Mouse (Mus musculus) stomach, embryonic 16.5 days (tissue): ENCODE measurements around the gene Abcb8. TPM values are rescaled to one million over a fixed set of nuclear protein-coding genes. Genes with fewer than 3 reads are reported as not detected.

Source experiments
- ATAC-seq: fragments of 200-750 bp; cut with Nextera tagmentation; 2 replicates; pipeline ENCODE4 v1.8.0; 2017; ENCODE audit warnings: moderate number of reproducible peaks, moderate TSS enrichment; ENCODE audit not compliant: insufficient read depth, low FRiP score
- H3K27ac ChIP-seq: fragments of 300-500 bp; sonication (generic); 2 replicates; pipeline ENCODE4 v1.5.1; 2014; ENCODE audit warnings: low read length
- H3K27me3 ChIP-seq: fragments of 300-500 bp; sonication (generic); 2 replicates; pipeline ENCODE4 v1.6.1; 2014; ENCODE audit warnings: low read length, control low read depth, mixed read lengths; ENCODE audit not compliant: control insufficient read depth, insufficient read depth
- H3K36me3 ChIP-seq: fragments of 300-500 bp; sonication (generic); 2 replicates; pipeline ENCODE4 v1.6.1; 2014; ENCODE audit warnings: low read length; ENCODE audit not compliant: control insufficient read depth, insufficient read depth
- H3K4me1 ChIP-seq: fragments of 300-500 bp; sonication (generic); 2 replicates; pipeline ENCODE4 v1.6.1; 2014; ENCODE audit warnings: low read length, control low read depth, mixed read lengths; ENCODE audit not compliant: control insufficient read depth, insufficient read depth
- H3K4me2 ChIP-seq: fragments of 300-500 bp; sonication (generic); 2 replicates; pipeline ENCODE4 v1.6.1; 2014; ENCODE audit warnings: low read depth, low read length, mixed read lengths
- H3K4me3 ChIP-seq: fragments of 300-500 bp; sonication (generic); replicated peaks from 2 replicates; pipeline ENCODE4 v1.5.1; 2014; ENCODE audit warnings: mild to moderate bottlenecking, low read length
- H3K9ac ChIP-seq: fragments of 300-500 bp; sonication (generic); 2 replicates; pipeline ENCODE4 v1.6.1; 2014; ENCODE audit warnings: low read length
- H3K9me3 ChIP-seq: fragments of 300-500 bp; sonication (generic); replicated peaks from 2 replicates; pipeline ENCODE4 v1.6.1; 2016; ENCODE audit warnings: low read length, control low read depth; ENCODE audit not compliant: control insufficient read depth
- WGBS: fragments of 180-500 bp; shearing (Covaris S2); extraction: QIAGEN DNeasy Blood & Tissue Kit; methylation state at CpG from one replicate; pipeline ENCODE4 v1.1.7; 2014; 5-methylcytosine and 5-hydroxymethylcytosine counted together
- polyA plus RNA-seq: library from polyadenylated mRNA; unstranded; fragments of >200 nt; fragmentation: Nextera tagmentation; extraction: Ambion mirVana; gene quantifications from 2 replicates; pipeline ENCODE4 v1.2.1, GENCODE M21; 2015

Abcb8 gene
- polyA plus RNA-seq, 1 experiment from 2014 or later, result 48.4 TPM

DNA sequence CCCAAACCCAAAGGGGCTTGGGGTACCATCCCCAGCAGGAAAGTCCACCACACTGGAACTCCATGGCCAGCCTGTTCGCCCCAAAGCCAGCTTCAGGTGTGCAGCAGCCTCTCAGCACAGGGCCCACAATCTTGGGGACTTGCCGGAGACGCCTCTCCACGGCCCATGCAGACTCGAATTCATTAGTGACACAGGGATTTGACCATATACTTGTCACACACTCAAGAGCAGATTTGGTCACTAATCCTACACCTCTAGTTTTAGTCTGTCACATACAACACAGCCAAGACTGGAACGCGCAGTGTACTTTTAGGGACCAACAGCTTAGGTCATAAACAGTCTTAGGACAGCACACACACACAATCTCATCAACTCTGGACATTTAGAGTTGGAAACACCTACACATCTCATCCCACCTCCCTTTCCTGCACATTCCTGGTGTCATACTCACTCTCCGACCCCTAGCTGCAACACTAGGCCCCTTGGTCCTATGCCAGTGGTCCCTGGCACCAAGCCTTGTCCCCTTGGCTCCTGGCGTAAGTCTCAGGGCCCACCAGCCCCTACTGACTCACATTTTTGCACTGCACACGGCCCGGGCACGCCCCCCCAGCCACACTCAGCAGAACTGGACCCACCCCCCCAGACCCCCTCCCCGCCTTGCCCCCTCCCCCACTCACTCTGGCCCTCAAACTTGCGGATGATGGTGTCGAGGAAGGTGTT lies 42.8 kb upstream of the Abcb8 start:
- Histone ChIP-seq H3K4me2 (peak overlapping the region; percentile 94), H3K4me3 (peak overlapping the region; percentile 70), H3K9me3 (no peaks in the 10 kb centered on the region), H3K36me3 (no peaks in the 10 kb centered on the region), H3K9ac (peak overlapping the region; percentile 88), H3K27ac (peak overlapping the region; percentile 69), H3K4me1 (peaks cover 47% of the 10 kb centered on the region), H3K27me3 (peaks cover 9% of the 10 kb centered on the region; the same call in 1 of the 2 replicates)
- 32% methylated on average over 15 of the region's 15 CpGs for WGBS
- ATAC-seq, result no peak

DNA sequence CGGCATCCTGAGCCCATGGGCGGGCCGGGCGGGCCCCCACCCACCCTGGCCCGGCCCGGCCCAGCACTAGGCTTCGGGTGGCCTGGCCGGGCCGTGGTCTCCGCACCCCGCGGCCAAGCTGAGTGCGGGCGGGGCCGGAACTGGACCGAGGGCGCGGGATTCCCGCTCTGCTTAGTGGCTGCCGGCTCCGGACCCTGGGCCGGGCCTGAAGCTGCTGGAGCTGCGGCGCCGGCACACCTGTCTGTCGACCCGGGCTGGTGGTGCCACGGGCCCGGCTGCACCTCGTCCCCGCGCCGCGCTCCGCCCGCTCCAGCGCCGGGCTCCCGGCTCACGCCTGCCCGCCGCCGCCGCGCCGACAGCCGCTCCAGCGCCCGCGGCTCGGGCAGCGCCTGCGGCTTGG lies 42.2 kb upstream of the Abcb8 start, which contains the start of gene Kcnh2:
Kcnh2 (minus strand) TSS at position 327 of the 400 bp plus-strand sequence.
- H3K27ac ChIP-seq, result peak within 1 kb of the TSS; percentile 96
- H3K4me2 ChIP-seq, result peak within 1 kb of the TSS; percentile 94
- peaks cover 9% of the 10 kb centered on the region; the same call in 1 of the 2 replicates for H3K27me3 ChIP-seq
- WGBS, result 2% methylated on average over 36 of the region's 53 CpGs
- no peaks in the 10 kb centered on the region for H3K9me3 ChIP-seq
- H3K4me1 ChIP-seq, result peaks cover 47% of the 10 kb centered on the region
- H3K4me3 ChIP-seq, result peak within 1 kb of the TSS; percentile 70
- ATAC-seq, result peak; percentile 19; the same call in 1 of the 2 replicates
- peak within 1 kb of the TSS; percentile 88 for H3K9ac ChIP-seq
- no peaks in the 10 kb centered on the region for H3K36me3 ChIP-seq

DNA sequence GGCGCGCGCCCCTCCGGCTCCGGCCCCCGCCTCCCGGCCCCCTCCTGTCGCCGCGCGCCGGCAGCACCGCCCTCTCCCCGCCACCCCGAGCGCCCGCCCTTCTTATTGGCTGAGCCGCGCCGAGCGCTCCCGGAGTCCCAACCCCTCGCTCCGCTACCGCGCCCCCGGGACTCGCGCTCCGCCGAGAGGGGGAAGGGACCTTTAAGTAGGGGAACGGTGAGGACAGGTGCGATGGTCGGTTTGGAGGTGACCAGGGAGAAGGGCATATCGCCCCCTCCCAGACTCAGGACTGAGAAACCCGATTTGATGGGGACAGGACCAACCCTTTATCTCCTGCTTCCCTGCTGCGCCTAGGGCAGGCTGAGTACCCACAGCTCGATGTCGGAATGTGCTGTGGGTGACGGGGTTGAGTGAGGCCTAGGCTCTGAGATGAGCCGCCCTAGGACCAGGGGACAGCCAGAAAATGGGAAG lies 41.7 kb upstream of the Abcb8 start:
- H3K9me3 ChIP-seq, result no peaks in the 10 kb centered on the region
- H3K4me2 ChIP-seq, result peak overlapping the region; percentile 94
- peak overlapping the region; percentile 96 for H3K27ac ChIP-seq
- WGBS, result under 1% methylated on average over 41 of the region's 41 CpGs
- H3K9ac ChIP-seq, result peak overlapping the region; percentile 88
- peaks cover 47% of the 10 kb centered on the region for H3K4me1 ChIP-seq
- H3K4me3 ChIP-seq, result peak overlapping the region; percentile 70
- H3K27me3 ChIP-seq, result peaks cover 9% of the 10 kb centered on the region; the same call in 1 of the 2 replicates
- ATAC-seq, result peak; percentile 85
- H3K36me3 ChIP-seq, result no peaks in the 10 kb centered on the region

DNA sequence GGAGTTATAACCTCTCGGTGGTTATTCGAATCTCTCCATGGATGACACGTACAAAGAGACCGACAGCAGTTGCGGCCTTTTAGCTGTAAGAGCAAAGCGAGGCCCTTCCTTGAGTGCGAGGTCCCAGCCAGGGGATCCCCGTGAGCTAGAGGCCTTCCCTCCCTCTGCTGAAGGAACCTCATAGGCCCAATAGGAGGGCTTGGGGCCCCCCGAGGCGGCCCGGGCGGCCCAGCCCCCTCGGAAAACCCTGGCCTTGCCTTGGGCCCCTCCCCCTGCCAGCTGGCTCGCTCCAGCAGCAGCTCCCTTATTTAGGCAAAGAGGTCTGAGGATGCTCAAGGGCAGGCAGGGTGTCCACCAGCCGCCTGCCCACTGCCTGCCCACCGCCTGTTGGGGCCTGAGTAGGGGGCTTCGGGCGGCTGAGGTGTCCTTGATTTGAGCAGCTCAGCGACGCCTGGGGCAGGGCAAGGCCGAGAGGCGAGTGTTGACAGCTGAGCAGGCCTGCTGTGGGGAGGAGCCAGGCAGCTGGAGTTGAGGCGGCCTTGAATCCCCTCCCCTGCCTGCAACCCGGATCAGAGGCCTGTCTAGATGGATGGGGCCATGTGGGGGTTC lies 41.1 kb upstream of the Abcb8 start:
- no peaks in the 10 kb centered on the region for H3K9me3 ChIP-seq
- peak; percentile 80 for ATAC-seq
- H3K4me2 ChIP-seq, result peak overlapping the region; percentile 94
- peak overlapping the region; percentile 68 for H3K9ac ChIP-seq
- H3K27me3 ChIP-seq, result peaks cover 9% of the 10 kb centered on the region; the same call in 1 of the 2 replicates
- no peaks in the 10 kb centered on the region for H3K36me3 ChIP-seq
- 2% methylated on average over 24 of the region's 24 CpGs for WGBS
- peak overlapping the region; percentile 96 for H3K27ac ChIP-seq
- peaks cover 46% of the 10 kb centered on the region for H3K4me1 ChIP-seq
- peak overlapping the region; percentile 70 for H3K4me3 ChIP-seq

DNA sequence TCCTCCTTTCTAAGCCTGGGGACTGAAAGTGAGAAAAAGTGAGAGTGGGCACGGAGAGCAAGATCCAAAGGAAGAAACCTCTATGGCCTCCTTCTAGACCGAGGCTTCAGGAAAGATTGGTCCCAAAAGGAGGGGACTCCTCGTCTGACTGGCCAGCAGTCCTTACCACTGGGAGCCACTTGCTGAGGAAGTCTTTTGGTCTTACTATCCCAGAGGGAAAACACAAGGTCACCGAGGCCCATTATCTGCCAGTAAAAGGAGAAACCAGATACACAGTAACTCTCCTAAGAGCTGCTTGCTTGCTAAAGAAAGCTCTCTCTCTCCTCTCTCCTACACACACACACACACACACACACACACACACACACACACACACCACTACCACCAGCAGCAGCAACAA lies 40.1 kb upstream of the Abcb8 start:
- Histone ChIP-seq H3K4me3 (no peak overlapping the region), H3K27ac (peak overlapping the region; percentile 96), H3K9ac (peak overlapping the region; percentile 68; the same call in 1 of the 2 replicates), H3K4me1 (peaks cover 38% of the 10 kb centered on the region), H3K36me3 (no peaks in the 10 kb centered on the region), H3K9me3 (no peaks in the 10 kb centered on the region), H3K27me3 (peaks cover 9% of the 10 kb centered on the region; the same call in 1 of the 2 replicates), H3K4me2 (peak overlapping the region; percentile 94; the same call in 1 of the 2 replicates)
- 41% methylated on average over 4 of the region's 4 CpGs for WGBS
- ATAC-seq, result no peak

DNA sequence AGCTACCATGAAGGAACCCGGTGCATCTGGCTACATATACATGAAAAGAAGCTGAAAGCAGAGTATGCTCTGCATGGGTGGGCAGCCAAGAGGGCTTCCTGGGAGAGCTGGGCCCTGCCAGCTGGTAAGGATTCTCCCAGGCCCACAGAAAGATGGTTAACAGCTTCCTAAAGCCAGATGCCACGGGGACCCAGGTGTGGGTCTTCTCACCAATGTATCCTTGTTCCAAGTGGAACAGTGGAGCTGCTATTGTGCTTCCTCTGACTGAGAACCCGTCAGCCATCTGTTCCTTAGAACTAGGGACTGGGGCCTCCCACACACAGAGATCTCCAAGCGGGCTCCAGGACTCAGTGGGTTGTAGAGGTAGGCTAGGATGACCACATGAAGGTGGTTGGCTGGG lies 36.7 kb upstream of the Abcb8 start:
- ATAC-seq, result no peak
- H3K4me2 ChIP-seq, result no peak overlapping the region
- WGBS, result 44% methylated on average over 4 of the region's 4 CpGs
- H3K4me3 ChIP-seq, result no peak overlapping the region
- no peak overlapping the region for H3K27ac ChIP-seq
- no peaks in the 10 kb centered on the region for H3K9me3 ChIP-seq
- no peaks in the 10 kb centered on the region for H3K36me3 ChIP-seq
- H3K27me3 ChIP-seq, result 0 out of 2 replicates have a peak, but pooled peaks cover 3% of the 10 kb centered on the region
- peaks cover 23% of the 10 kb centered on the region for H3K4me1 ChIP-seq
- H3K9ac ChIP-seq, result no peak overlapping the region

DNA sequence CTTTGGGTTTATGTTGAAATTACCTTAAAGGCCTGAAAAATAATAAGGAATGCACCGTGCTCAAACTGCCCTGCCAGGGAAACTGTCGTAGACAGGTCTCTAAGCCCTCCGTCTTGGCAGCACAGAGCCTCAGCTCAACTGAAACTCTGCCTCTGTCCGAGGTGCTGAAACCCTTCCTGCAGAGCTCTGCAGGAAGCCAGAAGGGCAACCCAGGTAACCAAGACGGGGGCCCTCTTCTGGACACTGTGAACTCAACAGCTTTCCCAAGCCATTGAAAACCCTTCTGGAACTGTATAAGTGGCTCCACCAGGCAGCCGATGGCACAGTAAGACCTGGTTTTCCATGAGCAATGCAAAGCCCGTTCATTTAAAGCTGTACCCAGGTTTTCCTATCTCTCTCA lies 36.0 kb upstream of the Abcb8 start:
- Histone ChIP-seq H3K4me1 (peaks cover 16% of the 10 kb centered on the region), H3K4me2 (no peak overlapping the region), H3K4me3 (no peak overlapping the region), H3K9me3 (no peaks in the 10 kb centered on the region), H3K27ac (no peak overlapping the region), H3K9ac (no peak overlapping the region), H3K27me3 (0 out of 2 replicates have a peak, but pooled peaks cover 1% of the 10 kb centered on the region), H3K36me3 (no peaks in the 10 kb centered on the region)
- 6% methylated on average over 7 of the region's 7 CpGs for WGBS
- 0 out of 2 replicates have a peak, but pooled peaks have one; percentile 41 for ATAC-seq

DNA sequence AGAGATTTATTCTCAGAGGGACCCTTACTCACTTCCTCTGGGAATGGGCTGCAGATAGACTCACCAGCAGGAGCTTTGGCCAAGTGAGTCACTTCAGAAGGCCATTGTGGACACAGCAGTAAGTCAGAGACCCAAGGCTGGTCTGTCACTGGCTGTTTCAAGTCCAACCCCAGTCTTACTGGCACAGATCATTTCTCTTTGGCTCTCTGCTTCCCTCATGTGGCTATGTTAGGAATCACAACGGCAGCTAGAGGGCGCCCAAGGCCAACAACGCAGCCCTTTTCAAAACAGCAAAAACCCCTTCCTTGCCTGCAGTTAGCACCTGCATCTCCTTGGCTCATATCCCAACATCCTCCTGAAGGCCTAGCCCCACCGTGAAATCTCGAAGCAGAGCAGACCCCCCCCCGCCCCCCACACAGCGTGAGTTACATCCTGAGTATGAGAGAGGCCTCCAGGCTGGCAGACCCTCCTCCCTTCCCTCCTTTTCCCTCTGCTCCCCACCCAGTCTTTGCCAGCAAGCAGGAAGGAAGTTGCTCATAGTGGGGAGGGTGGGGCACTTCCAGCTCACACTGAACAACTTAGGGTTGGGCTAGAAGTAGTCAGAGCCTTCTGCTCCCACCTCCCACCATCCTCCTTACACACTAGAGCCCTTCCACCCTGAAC lies 32.5 kb upstream of the Abcb8 start:
- ATAC-seq, result peak; percentile 59

More for the DNA sequence above, 32.5 kb upstream of the Abcb8 start:
- H3K36me3 ChIP-seq, result no peaks in the 10 kb centered on the region
- no peaks in the 10 kb centered on the region for H3K27me3 ChIP-seq
- under 1% methylated on average over 7 of the region's 7 CpGs for WGBS
- no peak overlapping the region for H3K9ac ChIP-seq
- no peak overlapping the region; the same call in 1 of the 2 replicates for H3K27ac ChIP-seq
- no peaks in the 10 kb centered on the region for H3K9me3 ChIP-seq
- no peak overlapping the region for H3K4me2 ChIP-seq
- no peak overlapping the region for H3K4me3 ChIP-seq
- 0 out of 2 replicates have a peak, but pooled peaks cover 3% of the 10 kb centered on the region for H3K4me1 ChIP-seq
